Mouse (Mus musculus) telencephalon, adult 2 months (tissue): ENCODE results near the gene Cog5.
A peak's percentile ranks its signal among the peaks of the same experiment; 100 is the strongest.

Experiments used
- DNase-seq: peaks from one replicate; pipeline ENCODE4 v3.0.0-alpha.2; 2011; ENCODE audit warnings: low read depth, low spot score

Cog5 gene

DNA sequence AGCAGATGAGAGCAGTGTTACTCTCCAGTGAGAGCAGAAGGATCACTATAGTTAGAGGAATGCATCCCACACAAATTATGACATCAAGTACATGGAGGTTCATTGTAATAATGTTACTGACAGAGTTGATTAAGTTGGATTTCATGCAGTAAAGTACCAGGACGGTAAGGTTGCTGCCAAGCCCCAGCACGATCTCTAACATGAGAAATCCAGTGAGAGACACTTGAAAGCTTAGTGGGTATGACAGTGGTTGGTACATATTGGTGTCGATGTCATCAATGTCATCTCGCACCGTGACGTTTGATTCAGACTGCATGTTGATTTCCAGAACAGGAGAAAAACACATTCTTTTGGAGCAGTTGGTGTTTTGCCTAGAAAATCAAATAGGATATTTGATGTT lies 55.0 kb downstream of the Cog5 start:
- DNase-seq: no peak

GRCm38 (mm10) chr12:31712233-31712632 lies 57.6 kb downstream of the Cog5 start:
- DNase-seq: no peak

DNA sequence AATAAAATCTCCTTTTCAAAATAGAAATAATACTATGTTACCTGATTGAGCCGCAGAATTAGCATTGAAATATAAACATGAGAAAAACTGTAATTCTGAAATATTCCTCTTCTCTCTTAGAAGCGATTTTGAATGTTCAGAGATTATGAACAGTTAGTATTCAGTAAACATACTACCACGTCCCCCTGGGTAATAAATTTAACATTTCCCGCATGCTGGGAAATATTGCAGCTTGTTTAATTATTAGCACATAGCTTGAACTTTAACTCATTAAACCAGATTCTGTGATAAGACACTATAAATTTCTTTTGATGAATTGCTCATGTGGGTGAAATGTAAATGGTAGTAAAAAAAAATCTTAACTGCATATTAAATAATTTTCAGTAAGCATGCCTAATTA lies 58.1 kb downstream of the Cog5 start:
- DNase-seq: no peak

DNA sequence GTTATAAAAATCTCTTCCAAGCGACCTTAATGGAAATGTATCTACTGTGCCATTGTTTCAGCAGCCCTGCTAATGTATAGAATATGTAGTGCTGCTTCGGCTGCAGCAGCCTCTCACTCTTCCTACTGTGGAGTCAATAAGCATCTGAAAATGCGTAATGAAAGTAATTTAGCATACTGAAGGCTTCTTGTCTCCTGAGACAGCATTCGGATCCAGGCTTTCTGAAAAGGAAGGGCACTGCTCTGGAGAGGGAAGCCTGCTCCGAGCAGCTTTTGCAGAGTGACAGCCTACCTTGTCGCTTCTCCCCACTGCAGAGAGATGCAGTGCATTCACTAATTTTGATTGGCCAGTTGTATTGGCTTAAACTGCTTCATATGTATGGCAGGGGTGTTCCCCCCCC lies 58.9 kb downstream of the Cog5 start, which contains the start of gene Gpr22:
Gene Gpr22, minus strand, starts transcription at position 348 of the 400 bp plus-strand sequence.
- DNase-seq: peak; percentile 84

GRCm38 (mm10) chr12:31714070-31714469 lies 59.4 kb downstream of the Cog5 start:
- no peak for DNase-seq

- DNase-seq: no peak
Observed at GRCm38 (mm10) chr12:31719586-31720275, 65.1 kb downstream of the Cog5 start.

- no peak for DNase-seq
Observed at GRCm38 (mm10) chr12:31724576-31724975, 69.9 kb downstream of the Cog5 start.

- no peak for DNase-seq
Observed at GRCm38 (mm10) chr12:31725511-31726275, 71.0 kb downstream of the Cog5 start.

DNA sequence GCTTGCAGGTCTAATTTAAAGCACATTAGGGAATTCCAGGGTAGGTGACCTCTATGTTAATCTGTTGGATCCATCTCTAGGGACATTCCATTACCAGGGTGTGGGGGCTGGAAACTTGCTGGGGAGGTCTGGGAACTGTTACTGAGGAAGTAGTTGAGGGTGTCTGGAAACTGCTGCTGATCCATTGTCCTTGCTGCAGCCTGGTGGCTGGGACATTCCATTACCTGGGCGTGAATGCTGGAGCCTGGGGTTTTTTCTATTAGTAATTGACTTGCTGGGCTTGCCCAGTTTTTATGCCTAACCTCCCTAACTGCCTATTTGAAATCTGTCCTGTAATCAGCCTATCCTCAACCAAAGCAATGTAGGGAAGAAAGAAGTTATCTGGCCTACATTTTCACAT lies 72.0 kb downstream of the Cog5 start:
- DNase-seq: no peak

DNA sequence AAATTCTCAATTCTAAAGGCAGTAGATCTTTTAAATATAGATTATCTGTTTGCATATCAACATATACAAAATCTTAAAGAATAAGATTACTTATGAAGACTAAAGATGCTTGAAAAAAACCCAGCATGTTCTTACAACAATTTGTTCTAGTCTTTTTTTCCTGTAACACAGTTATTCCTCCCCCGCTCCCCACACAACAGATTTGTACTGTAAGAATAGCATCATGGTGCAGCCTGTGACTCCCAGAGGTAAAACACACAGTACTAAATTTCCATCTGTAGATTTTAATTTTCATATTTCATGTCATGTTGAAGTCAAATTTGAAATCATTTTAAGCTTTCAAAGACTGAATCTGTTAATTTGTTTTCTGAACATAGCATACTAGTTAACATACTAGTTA lies 75.5 kb downstream of the Cog5 start:
- peak; percentile 85 for DNase-seq

- no peak for DNase-seq
Observed at GRCm38 (mm10) chr12:31734616-31735015, 79.9 kb downstream of the Cog5 start.

GRCm38 (mm10) chr12:31747301-31747700 lies 92.6 kb downstream of the Cog5 start:
- DNase-seq: no peak

GRCm38 (mm10) chr12:31749846-31750245 lies 95.2 kb downstream of the Cog5 start:
- DNase-seq: no peak

DNA sequence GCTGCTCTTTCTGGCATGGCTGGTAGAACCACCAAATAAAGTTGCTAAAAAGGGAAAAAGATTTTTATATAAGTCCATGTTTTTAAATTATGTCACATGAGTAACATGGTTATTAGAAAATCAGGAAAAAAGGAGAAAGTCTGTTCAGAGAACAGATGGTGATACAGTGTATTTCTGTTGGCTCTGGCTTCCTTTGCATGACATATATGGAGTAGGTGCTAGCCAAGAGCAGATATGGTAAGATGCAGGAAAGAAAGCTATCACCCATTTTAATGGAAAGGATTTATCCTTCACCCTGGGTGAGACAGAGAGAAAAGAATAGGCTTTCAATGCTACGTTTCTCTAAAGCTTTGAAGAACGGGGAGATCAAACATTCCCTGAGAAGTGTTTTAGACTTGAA lies 99.8 kb downstream of the Cog5 start:
- no peak for DNase-seq

DNA sequence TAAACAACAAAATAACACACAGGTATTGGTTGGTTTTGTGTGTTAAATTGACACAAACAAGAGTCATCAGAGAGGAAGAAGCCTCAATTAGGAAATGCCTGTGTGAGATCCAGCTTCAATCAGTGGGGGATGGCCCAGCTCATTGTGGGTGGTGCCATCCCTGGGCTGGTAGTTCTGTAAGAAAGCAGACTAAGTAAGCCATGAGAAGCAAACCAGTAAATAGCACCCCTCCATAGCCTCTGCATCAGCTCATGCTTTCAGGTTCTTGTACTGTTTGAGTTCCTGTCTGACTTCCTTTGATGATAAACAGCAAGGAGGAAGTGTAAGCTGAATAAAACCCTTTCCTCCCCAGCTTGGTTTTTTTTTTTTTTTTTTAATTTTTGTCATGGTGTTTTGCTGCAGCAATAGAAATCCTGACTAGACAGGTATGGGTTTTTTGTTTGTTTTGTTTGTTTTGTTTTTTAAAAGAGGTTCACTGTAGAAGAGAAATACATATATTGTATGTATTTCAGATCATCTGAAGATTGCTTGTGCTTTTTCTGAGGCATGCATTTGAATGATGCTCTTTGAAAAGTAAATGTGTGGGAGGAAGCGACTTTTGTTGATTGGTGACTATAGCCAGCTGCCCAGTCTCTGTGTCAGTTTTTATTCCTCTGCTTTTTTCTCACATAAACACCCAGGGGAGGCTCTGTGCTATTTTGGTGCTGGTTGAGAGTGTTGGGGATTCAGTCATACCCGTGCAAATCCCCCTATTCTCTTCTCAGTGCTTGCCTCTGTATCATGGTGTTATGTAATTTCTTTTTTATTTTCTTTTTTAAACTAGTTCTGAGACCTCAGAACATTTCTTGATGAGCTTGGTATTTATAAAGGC lies 101.5 kb downstream of the Cog5 start:
- peak; percentile 80 for DNase-seq

- DNase-seq: peak; percentile 67
Observed at GRCm38 (mm10) chr12:31773612-31774011, 118.9 kb downstream of the Cog5 start.

- no peak for DNase-seq
Observed at GRCm38 (mm10) chr12:31784291-31784690, 129.6 kb downstream of the Cog5 start.

DNA sequence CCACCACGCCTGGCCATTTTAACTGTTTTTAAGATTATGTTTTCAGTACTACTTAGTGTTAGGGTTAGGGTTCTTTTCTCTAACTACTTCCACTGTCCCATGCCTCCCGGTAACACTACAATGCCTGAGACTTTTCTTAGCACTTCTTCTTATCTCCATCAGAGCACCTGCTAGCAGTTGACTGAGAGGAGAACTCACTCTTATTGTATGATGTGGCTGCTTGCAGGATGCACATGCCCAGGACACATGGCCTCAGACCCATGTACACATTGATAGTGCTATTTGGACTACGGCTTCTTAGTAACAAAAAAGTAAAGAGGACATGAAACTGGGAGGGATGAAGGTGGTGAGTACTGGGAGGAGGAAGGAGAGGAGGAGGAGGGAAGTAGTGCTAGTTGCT lies 133.9 kb downstream of the Cog5 start:
- no peak for DNase-seq

DNA sequence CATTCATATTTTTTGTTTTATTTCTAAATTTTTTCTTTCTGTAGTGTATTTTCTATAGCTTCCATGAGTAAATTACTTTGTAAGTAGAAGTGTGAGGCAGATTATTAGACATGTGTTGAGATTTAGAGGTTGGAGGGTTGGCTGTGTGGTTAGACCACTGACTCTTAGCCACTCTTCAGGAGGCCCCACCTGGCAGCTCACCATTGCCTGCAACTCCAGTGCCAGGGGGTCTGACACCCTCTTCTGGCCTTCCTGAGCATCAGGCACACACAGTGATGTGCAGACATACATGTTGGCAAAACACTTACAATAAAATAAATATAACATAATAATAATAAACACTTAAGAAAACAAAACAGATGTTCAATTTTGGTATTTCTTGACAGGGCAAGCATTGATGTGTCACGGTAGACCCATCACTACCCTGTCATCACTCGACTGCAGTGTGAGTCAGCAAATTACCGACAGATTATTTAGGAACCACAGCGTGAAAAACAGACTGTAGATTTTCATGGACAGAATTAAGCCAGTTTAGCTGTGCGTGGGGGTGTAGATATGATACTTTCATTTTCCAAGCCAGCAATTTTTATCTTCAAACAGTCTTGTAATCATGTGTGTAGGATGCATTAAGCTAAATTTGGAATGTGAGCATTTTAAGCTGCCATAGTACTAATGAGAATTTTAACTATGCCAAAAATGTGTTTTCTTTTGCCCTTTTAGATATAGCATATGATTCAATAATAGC lies 151.9 kb downstream of the Cog5 start:
- peak; percentile 38 for DNase-seq

GRCm38 (mm10) chr12:31818051-31818461 lies 163.4 kb downstream of the Cog5 start:
- DNase-seq: no peak

GRCm38 (mm10) chr12:31819096-31819495 lies 164.4 kb downstream of the Cog5 start:
- DNase-seq: no peak
